Mouse (Mus musculus) thymus, postnatal 14 days (tissue): Measurements from ENCODE around the gene Stat2.
"Not testable (repeated sequence)": the region's sequence is repeated elsewhere in the genome, so short reads cannot be mapped to it uniquely, and the experiment has no call there.

Source experiments
- DNase-seq: peaks from one replicate; pipeline ENCODE4 v3.0.0; 2021

Gene Stat2

DNA sequence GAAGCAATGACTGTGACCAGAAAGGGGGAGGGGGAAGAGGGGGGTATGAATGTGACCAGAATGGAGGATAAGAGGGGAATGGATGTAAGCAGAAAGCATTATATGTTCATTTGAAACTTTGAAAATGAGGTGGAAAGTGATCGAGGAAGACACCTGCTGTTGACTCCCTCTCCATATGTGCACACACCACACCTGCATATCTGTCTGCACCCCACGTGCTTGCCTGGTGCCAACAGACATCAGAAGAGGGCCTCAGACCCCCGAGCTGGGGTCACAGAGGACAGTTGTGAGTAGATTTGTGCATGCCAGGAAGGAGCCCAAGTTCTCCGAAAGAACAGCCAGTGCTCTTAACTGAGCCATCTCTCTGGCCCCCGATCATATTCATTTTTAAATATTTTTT is 10.4 kb upstream of the Stat2 start:
- peak; percentile 25 for DNase-seq

GRCm38 (mm10) chr10:128260376-128260775 is 10.0 kb upstream of the Stat2 start:
- not testable (repeated sequence) for DNase-seq

DNA sequence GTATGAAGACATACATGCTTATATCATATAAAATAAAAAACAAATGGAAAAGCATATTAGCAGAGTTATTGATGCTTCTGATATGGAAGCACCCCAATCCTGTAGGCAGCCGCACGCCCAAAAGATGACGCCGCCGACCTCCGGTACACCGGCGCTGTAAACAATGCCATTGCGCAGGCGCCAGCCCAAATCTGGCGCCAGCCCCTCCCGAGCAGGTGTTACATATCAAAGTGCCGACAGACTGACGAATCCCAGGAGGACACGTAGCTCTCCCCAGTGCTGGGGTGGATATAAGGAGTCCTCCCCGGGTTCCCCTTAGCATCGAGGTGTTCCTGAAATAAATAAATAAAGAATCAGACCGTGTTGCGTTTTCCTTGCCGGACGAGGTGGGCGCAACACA is 8.1 kb upstream of the Stat2 start:
- DNase-seq = no peak

DNA sequence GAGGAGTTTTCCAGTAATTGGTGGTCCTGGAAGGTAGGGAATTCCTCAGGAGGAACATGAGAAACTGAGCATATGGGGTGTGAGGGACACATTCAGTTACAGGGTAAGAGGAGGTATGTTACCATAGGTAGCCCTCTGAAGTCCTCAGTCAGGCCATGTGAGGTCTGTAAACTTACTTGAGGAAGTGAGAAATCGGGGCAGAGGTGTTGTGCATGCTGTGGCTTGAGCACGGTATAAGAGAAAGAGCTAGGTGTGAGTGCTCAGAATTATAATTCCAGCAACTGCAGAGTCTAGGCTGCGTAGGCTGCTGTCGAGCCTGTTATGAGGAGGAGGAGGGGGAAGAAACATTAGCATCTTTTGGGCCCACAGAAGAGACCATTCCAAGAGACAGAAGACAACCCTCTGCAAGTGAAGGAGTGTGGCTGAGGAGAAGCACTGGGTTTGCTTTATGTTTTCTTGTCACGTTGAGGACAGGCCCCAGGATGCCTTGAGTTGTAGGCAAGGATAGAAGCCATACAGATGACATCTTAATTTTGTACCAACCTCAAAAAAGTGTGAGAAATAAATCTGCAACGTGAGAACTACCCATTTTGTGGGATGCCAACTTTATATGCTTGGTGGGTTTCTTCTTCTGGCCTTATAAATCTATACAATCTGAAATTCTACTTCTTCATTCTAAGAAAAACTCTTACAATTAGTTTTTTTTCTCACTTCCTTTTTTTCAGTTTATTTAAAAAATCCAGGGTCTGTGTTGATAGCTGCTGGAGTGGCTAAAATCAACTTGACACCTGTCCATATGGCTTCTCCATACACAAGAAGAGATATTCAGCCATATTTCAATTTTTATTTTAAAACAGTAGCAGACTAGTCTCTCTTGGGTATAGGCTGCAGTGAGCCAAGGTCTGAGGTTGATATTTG is 6.7 kb upstream of the Stat2 start:
- no peak for DNase-seq

- DNase-seq = no peak
These were observed 2.0 kb upstream of the Stat2 start, which contains the start of gene Apof for GRCm38 (mm10) chr10:128268371-128268770. Gene Apof, plus strand, starts transcription at chr10:128268671.

- no peak for DNase-seq
These were observed 1.0 kb upstream of the Stat2 start for GRCm38 (mm10) chr10:128269206-128269910.

- no peak for DNase-seq
These were observed 507 bp downstream of the Stat2 start for GRCm38 (mm10) chr10:128270866-128271265.

DNA sequence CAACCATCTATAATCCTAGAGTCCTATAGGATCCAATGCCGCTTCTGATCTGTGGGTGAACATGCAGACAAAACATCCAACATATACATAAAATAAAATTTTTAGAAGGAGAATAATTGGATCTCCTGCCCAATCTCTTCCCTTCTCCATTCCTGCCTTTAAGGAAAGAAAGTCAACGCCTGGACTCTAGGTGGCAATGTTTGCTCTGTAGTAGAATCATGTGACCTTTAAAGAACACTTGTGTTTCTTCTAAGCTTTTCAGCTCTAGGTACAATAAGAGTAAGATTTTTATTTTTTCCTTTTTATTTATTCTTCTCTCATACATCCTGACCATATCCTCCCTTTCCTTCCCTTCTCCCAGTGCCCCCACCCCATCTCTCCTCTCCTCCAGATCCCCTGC is 1.5 kb downstream of the Stat2 start:
- DNase-seq = no peak

DNA sequence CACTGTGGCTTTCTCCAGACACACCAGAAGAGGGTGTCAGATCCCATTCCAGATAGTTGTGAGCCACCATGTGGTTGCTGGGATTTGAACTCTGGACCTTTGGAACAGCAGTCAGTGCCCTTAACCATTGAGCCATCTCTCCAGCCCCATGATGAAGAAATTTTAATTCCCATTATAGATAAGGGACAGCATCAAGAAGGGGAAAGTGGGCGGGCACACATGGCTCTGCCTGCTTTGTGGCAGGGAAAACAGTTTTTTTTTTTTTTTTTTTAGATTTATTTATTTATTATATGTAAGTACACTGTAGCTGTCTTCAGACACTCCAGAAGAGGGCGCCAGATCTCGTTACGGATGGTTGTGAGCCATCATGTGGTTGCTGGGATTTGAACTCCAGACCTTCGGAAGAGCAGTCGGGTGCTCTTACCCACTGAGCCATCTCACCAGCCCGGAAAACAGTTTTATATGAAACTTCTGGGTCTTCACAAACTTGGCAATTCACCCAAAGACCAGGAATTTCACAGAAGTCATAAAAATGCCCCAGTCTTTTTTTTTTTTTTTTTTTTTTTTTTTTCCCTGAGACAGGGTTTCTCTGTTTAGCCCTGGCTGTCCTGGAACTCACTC is 2.6 kb downstream of the Stat2 start:
- not testable (repeated sequence) for DNase-seq

GRCm38 (mm10) chr10:128275374-128275773 is 5.0 kb downstream of the Stat2 start:
- not testable (repeated sequence) for DNase-seq

- DNase-seq = no peak
These were observed 7.8 kb downstream of the Stat2 start for GRCm38 (mm10) chr10:128278158-128278557.

GRCm38 (mm10) chr10:128280943-128281342 is 10.6 kb downstream of the Stat2 start:
- no peak for DNase-seq

DNA sequence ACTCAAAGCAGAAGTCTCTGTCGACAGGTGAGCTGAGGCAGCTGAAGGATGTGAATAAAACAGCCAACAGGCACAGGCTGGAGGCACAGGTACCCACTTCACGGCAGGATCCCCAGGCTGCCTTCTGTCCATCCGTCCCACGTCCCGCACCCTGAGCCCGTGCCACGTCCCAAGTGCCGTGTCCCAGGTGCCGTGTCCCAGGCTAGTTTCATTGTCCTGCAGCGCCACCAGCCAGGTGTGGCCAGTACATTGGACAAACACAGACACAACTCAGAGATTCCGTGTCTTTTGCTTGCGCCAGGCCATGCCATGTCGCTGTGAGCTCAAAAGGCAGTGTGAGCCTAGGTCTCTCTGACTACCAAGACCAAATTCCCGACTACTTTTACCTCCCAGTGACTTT is 11.3 kb downstream of the Stat2 start:
- no peak for DNase-seq

GRCm38 (mm10) chr10:128282886-128283450 is 12.6 kb downstream of the Stat2 start:
- DNase-seq = no peak

GRCm38 (mm10) chr10:128283604-128284579 is 13.5 kb downstream of the Stat2 start:
- peak; percentile 68 for DNase-seq

GRCm38 (mm10) chr10:128290594-128290993 is 20.2 kb downstream of the Stat2 start:
- DNase-seq = not testable (repeated sequence)

DNA sequence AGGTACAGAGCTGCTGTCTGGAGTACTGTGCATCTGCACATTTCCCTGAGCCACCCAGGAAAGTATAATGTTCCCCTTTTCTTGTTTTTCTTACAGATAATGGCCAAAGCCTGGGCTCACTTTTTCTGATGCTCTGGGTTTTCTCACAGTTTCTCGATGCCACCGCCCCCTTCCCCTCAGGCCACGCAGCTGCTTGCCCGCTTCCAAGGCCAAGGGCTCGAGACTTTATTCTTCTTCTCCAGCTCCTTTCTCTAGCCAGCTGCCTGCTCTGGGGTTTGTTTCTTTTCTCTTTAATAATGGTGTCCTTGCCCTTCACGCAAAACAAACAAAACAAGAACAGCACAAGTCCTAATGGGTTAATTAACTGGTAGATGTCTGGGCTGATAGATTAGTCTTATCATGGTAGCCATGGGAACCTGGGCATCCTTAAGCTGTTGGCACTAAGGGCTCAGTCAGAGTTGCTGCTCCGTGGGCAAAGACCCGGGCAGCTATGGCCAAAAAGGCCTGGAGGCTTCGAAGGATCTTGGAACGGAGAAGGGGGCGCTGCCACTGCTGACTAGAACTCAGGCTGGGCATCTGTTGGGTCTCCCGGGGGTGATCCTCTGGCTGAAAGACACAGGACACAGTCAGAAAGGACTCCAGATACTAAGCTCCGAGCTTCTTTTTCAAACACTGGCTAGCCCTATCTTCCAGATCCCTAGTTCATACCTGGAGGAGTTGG is 26.2 kb downstream of the Stat2 start:
- DNase-seq = no peak

GRCm38 (mm10) chr10:128297221-128297620 is 26.9 kb downstream of the Stat2 start:
- DNase-seq = no peak

GRCm38 (mm10) chr10:128297622-128298021 is 27.3 kb downstream of the Stat2 start:
- no peak for DNase-seq

GRCm38 (mm10) chr10:128298243-128298642 is 27.9 kb downstream of the Stat2 start:
- DNase-seq = no peak

DNA sequence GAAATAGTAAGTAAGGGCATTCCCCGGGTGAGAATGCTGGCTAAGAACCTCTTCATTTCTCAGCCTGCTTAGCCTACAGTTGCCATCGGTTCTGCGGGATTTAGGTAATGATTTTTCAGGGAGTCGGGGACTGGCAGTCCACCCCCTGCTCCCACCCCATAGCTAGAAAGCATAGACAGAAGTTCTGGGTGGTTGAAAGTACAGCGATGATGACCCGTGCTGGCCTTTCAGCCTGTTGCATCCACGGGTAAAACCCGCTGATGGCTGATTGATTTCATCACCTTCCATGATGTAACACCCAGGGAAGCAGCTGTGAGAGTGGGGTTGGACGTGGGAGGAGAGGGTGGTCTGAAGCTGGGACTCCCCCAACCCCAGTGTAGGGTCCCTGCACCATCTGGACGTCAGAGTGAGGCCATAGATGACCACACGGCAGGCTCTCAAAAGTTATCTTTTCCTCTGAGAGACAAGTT is 28.4 kb downstream of the Stat2 start, which contains the start of gene Il23a:
Gene Il23a (minus strand): TSS at position 51 of the 470 bp plus-strand sequence.
- DNase-seq = no peak
